ENCODE assay signal across 12 mouse cellular contexts in the genomic region with DNA sequence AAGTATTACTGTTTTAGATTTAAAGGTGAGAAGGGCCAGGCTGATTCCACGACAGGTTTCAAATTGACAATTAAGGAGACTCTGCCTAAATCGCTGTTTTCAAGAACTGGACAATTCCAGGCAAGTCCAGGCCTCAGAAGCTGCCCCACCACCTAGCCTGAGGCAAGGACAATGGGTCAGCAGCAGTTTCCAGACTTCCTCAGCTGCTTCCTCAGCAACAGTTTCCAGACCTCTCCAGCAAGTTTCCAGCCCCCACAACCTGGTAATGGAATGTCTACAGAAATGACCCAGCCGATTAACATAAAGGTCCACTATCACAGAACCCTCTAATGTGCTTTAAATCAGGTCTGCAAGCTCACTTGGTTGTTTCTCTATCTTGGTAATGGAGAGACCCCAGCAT. TPM values are rescaled to one million over a fixed set of nuclear protein-coding genes. Genes with fewer than 3 reads are reported as not detected.
DNase-seq lines count a peak whose midpoint lies in the region; ATAC-seq and TF ChIP-seq lines count a peak whose summit lies in the region.
"Had no signal": no experiment of that assay in that cellular context is flagged by ENCODE, and none has a peak within 500 bp of the region (broad histone marks: within the 10 kb centered on the region; RNA-seq: fewer than 3 reads in every experiment).

No protein-coding gene starts in this region.

- ATAC-seq in hindbrain, embryonic 11.5 days (ENCODE audit: low FRiP score): no peak
- ATAC-seq in forebrain, embryonic 15.5 days (replicated peaks): no peak
- no peak for ATAC-seq in midbrain, postnatal 0 days (ENCODE audit: low FRiP score)

- H3K27ac ChIP-seq in hindbrain, embryonic 10.5 days: peak overlapping the region; percentile 84
- H3K27ac ChIP-seq in hindbrain, embryonic 11.5 days (ENCODE audit: low read depth, low read length): no peak overlapping the region
- H3K27ac ChIP-seq in forebrain, embryonic 15.5 days (replicated peaks): peak overlapping the region; percentile 71; the same call in 1 of the 2 replicates
- no peak overlapping the region for H3K27ac ChIP-seq in limb, embryonic 10.5 days
- H3K27ac ChIP-seq in midbrain, postnatal 0 days (ENCODE audit: low read depth, low read length): peak overlapping the region; percentile 80; the same call in 1 of the 2 replicates
- H3K27ac ChIP-seq: heart, embryonic 13.5 days had no signal

- no peak overlapping the region for H3K4me2 ChIP-seq in hindbrain, embryonic 11.5 days (replicated peaks; ENCODE audit: low read depth, low read length)
- H3K4me2 ChIP-seq in forebrain, embryonic 15.5 days (replicated peaks): no peak overlapping the region
- no peak overlapping the region for H3K4me2 ChIP-seq in midbrain, postnatal 0 days (ENCODE audit: low read depth, low read length, poor library complexity, severe bottlenecking)

- H3K9ac ChIP-seq in hindbrain, embryonic 11.5 days (ENCODE audit: low read depth, low read length): no peak overlapping the region
- H3K9ac ChIP-seq in forebrain, embryonic 15.5 days (replicated peaks): peak overlapping the region; percentile 44
- H3K9ac ChIP-seq in midbrain, postnatal 0 days (replicated peaks; ENCODE audit: low read length, poor library complexity, severe bottlenecking): no peak overlapping the region

- no peak for DNase-seq in hindbrain, embryonic 10.5 days (ENCODE audit: low spot score)
- DNase-seq in hindbrain, embryonic 11.5 days (ENCODE audit: low spot score): no peak
- no peak for DNase-seq in limb, embryonic 10.5 days (ENCODE audit: low spot score)
- DNase-seq in midbrain, postnatal 0 days (ENCODE audit: low spot score): no peak
- DNase-seq in frontal cortex, postnatal 36 days (ENCODE audit: low spot score in 2 of 2): no peak
- DNase-seq in urinary bladder, adult 2 months (ENCODE audit: low spot score): no peak
- DNase-seq in urinary bladder, postnatal 25 days (ENCODE audit: low spot score): no peak
- DNase-seq: gastrocnemius, postnatal 36 days; lung, adult 2 months had no signal

- H3K27me3 ChIP-seq in hindbrain, embryonic 10.5 days (ENCODE audit: insufficient read depth, poor library complexity, severe bottlenecking): peaks cover 3% of the 10 kb centered on the region
- no peaks in the 10 kb centered on the region for H3K27me3 ChIP-seq in hindbrain, embryonic 11.5 days (ENCODE audit: control insufficient read depth, insufficient read depth, low read length)
- no peaks in the 10 kb centered on the region for H3K27me3 ChIP-seq in forebrain, embryonic 15.5 days
- 0 out of 2 replicates have a peak, but pooled peaks cover 6% of the 10 kb centered on the region for H3K27me3 ChIP-seq in limb, embryonic 10.5 days (ENCODE audit: low read depth, poor library complexity, severe bottlenecking)
- H3K27me3 ChIP-seq in midbrain, postnatal 0 days (ENCODE audit: insufficient read depth, low read length): no peaks in the 10 kb centered on the region

- WGBS in hindbrain, embryonic 10.5 days: 85% methylated on average over 3 of the region's 3 CpGs
- 88% methylated on average over 3 of the region's 3 CpGs for WGBS in hindbrain, embryonic 11.5 days
- WGBS in forebrain, embryonic 15.5 days: 74% methylated on average over 3 of the region's 3 CpGs
- WGBS in limb, embryonic 10.5 days: 85% methylated on average over 3 of the region's 3 CpGs
- WGBS in midbrain, postnatal 0 days: 77% methylated on average over 3 of the region's 3 CpGs

- H3K4me3 ChIP-seq in hindbrain, embryonic 10.5 days: peak overlapping the region; percentile 50; the same call in 1 of the 2 replicates
- no peak overlapping the region for H3K4me3 ChIP-seq in hindbrain, embryonic 11.5 days (ENCODE audit: low read depth, low read length)
- no peak overlapping the region for H3K4me3 ChIP-seq in forebrain, embryonic 15.5 days
- 0 out of 2 replicates have a peak overlapping the region, but pooled peaks have one; percentile 52 for H3K4me3 ChIP-seq in limb, embryonic 10.5 days
- H3K4me3 ChIP-seq in midbrain, postnatal 0 days (ENCODE audit: low read depth, low read length): no peak overlapping the region

- H3K36me3 ChIP-seq in hindbrain, embryonic 10.5 days: no peaks in the 10 kb centered on the region
- no peaks in the 10 kb centered on the region for H3K36me3 ChIP-seq in hindbrain, embryonic 11.5 days (ENCODE audit: control insufficient read depth, insufficient read depth, low read length)
- no peaks in the 10 kb centered on the region for H3K36me3 ChIP-seq in forebrain, embryonic 15.5 days
- H3K36me3 ChIP-seq in limb, embryonic 10.5 days: no peaks in the 10 kb centered on the region
- H3K36me3 ChIP-seq in midbrain, postnatal 0 days (ENCODE audit: insufficient read depth, low read length): no peaks in the 10 kb centered on the region
- H3K36me3 ChIP-seq: heart, embryonic 13.5 days had no signal

- peaks cover 18% of the 10 kb centered on the region for H3K4me1 ChIP-seq in hindbrain, embryonic 10.5 days (replicated peaks)
- 0 out of 2 replicates have a peak, but pooled peaks cover 5% of the 10 kb centered on the region for H3K4me1 ChIP-seq in hindbrain, embryonic 11.5 days (replicated peaks; ENCODE audit: control insufficient read depth, insufficient read depth, low read length)
- H3K4me1 ChIP-seq in forebrain, embryonic 15.5 days: peaks cover 24% of the 10 kb centered on the region
- H3K4me1 ChIP-seq in limb, embryonic 10.5 days: peaks cover 16% of the 10 kb centered on the region
- peaks cover 8% of the 10 kb centered on the region for H3K4me1 ChIP-seq in midbrain, postnatal 0 days (ENCODE audit: insufficient read depth, low read length)

- peaks cover 3% of the 10 kb centered on the region; the same call in 1 of the 2 replicates for H3K9me3 ChIP-seq in hindbrain, embryonic 10.5 days
- H3K9me3 ChIP-seq in hindbrain, embryonic 11.5 days (ENCODE audit: control insufficient read depth, low read length): no peaks in the 10 kb centered on the region
- H3K9me3 ChIP-seq in forebrain, embryonic 15.5 days: no peaks in the 10 kb centered on the region
- no peaks in the 10 kb centered on the region for H3K9me3 ChIP-seq in limb, embryonic 10.5 days (replicated peaks)
- H3K9me3 ChIP-seq in midbrain, postnatal 0 days (ENCODE audit: low read length): no peaks in the 10 kb centered on the region
- H3K9me3 ChIP-seq: megakaryocyte, embryonic 14.5 days had no signal

- TF ChIP-seq CTCF in midbrain, postnatal 0 days (IDR thresholded peaks at IDR 0.05): no peak

RNA-seq across cellular contexts. Expression of a gene that starts 16.7 kb away (rescaled TPM):
- polyA plus RNA-seq in hindbrain, embryonic 10.5 days (2016; fragmentation: Nextera tagmentation; extraction: Ambion mirVana): 103 and 116 TPM in 2 replicates
- 170 and 176 TPM in 2 replicates for polyA plus RNA-seq in hindbrain, embryonic 11.5 days (2014; fragmentation: Nextera tagmentation; extraction: Ambion mirVana)
- polyA plus RNA-seq in forebrain, embryonic 15.5 days (2015; fragmentation: Nextera tagmentation; extraction: Ambion mirVana): 98.9 and 102 TPM in 2 replicates
- 114 and 122 TPM in 2 replicates for polyA plus RNA-seq in limb, embryonic 10.5 days (2016; fragmentation: Nextera tagmentation; extraction: Ambion mirVana)
- total RNA-seq in midbrain, postnatal 0 days (2014; rRNA removed): 157 and 229 TPM in 2 replicates
- 47.5 and 63.2 TPM in 2 replicates for polyA plus RNA-seq in midbrain, postnatal 0 days (2015; fragmentation: Nextera tagmentation; extraction: Ambion mirVana)
- 52.3 and 88.8 TPM in 2 replicates for polyA plus RNA-seq in urinary bladder, adult 2 months (2012; rRNA removed)

RNA-seq across cellular contexts. Expression of a gene that starts 36.4 kb away (rescaled TPM):
- polyA plus RNA-seq in hindbrain, embryonic 10.5 days (2016; fragmentation: Nextera tagmentation; extraction: Ambion mirVana): 24.3 and 27.3 TPM in 2 replicates
- 25.2 and 38.8 TPM in 2 replicates for polyA plus RNA-seq in hindbrain, embryonic 11.5 days (2014; fragmentation: Nextera tagmentation; extraction: Ambion mirVana)
- 26.3 and 31.3 TPM in 2 replicates for polyA plus RNA-seq in forebrain, embryonic 15.5 days (2015; fragmentation: Nextera tagmentation; extraction: Ambion mirVana)
- polyA plus RNA-seq in limb, embryonic 10.5 days (2016; fragmentation: Nextera tagmentation; extraction: Ambion mirVana): 24.5 and 28.0 TPM in 2 replicates
- total RNA-seq in midbrain, postnatal 0 days (2014; rRNA removed): 56.0 and 68.5 TPM in 2 replicates
- 17.3 and 22.3 TPM in 2 replicates for polyA plus RNA-seq in midbrain, postnatal 0 days (2015; fragmentation: Nextera tagmentation; extraction: Ambion mirVana)
- 12.3 and 15.3 TPM in 2 replicates for polyA plus RNA-seq in urinary bladder, adult 2 months (2012; rRNA removed)

RNA-seq across cellular contexts. Expression of a gene that starts 56.6 kb away (rescaled TPM):
- polyA plus RNA-seq in hindbrain, embryonic 10.5 days (2016; fragmentation: Nextera tagmentation; extraction: Ambion mirVana): 28.1 and 35.6 TPM in 2 replicates
- polyA plus RNA-seq in hindbrain, embryonic 11.5 days (2014; fragmentation: Nextera tagmentation; extraction: Ambion mirVana): 25.2 and 37.1 TPM in 2 replicates
- 28.3 and 31.3 TPM in 2 replicates for polyA plus RNA-seq in forebrain, embryonic 15.5 days (2015; fragmentation: Nextera tagmentation; extraction: Ambion mirVana)
- polyA plus RNA-seq in limb, embryonic 10.5 days (2016; fragmentation: Nextera tagmentation; extraction: Ambion mirVana): 34.8 and 35.3 TPM in 2 replicates
- total RNA-seq in midbrain, postnatal 0 days (2014; rRNA removed): 16.8 and 18.3 TPM in 2 replicates
- 16.6 and 16.9 TPM in 2 replicates for polyA plus RNA-seq in midbrain, postnatal 0 days (2015; fragmentation: Nextera tagmentation; extraction: Ambion mirVana)
- 4.9 and 5.0 TPM in 2 replicates for polyA plus RNA-seq in urinary bladder, adult 2 months (2012; rRNA removed)

Comparison
In these comparisons a context has a peak if more than half of its experiments do, and no peak if none do; other contexts are left out.
1. H3K27ac ChIP-seq: peak in hindbrain, embryonic 10.5 days (single experiment), forebrain, embryonic 15.5 days (single experiment) and midbrain, postnatal 0 days (single experiment); none in hindbrain, embryonic 11.5 days (single experiment) and limb, embryonic 10.5 days (single experiment).
2. H3K4me3 ChIP-seq: peak in hindbrain, embryonic 10.5 days (single experiment) and limb, embryonic 10.5 days (single experiment); none in hindbrain, embryonic 11.5 days (single experiment), forebrain, embryonic 15.5 days (single experiment) and midbrain, postnatal 0 days (single experiment).